Mouse (Mus musculus) kidney, adult 2 months (tissue): ENCODE results near the gene 1700088E04Rik. TPM values are rescaled to one million over a fixed set of nuclear protein-coding genes. Genes with fewer than 3 reads are reported as not detected.

Experiments
- DNase-seq: peaks from one replicate; pipeline ENCODE4 v3.0.0; 2021
- H3K27ac ChIP-seq: fragments of 200-500 bp; 2 replicates; pipeline ENCODE4 v1.5.1; 2012; ENCODE audit warnings: low read depth, low read length, control low read depth, inconsistent platforms; ENCODE audit not compliant: insufficient read depth
- H3K27me3 ChIP-seq: fragments of 200-500 bp; replicated peaks from 2 replicates; pipeline ENCODE4 v1.6.1; 2012; ENCODE audit warnings: mild to moderate bottlenecking, moderate library complexity, low read length, inconsistent platforms; ENCODE audit not compliant: control insufficient read depth, insufficient read depth
- H3K36me3 ChIP-seq: fragments of 200-500 bp; 2 replicates; pipeline ENCODE4 v1.6.1; 2012; ENCODE audit warnings: mild to moderate bottlenecking, moderate library complexity, low read length, inconsistent platforms; ENCODE audit not compliant: control insufficient read depth, insufficient read depth
- H3K4me1 ChIP-seq: fragments of 200-500 bp; 2 replicates; pipeline ENCODE4 v1.6.1; 2011; ENCODE audit warnings: low read length; ENCODE audit not compliant: control insufficient read depth, insufficient read depth
- H3K4me3 ChIP-seq: fragments of 200-500 bp; 2 replicates; pipeline ENCODE4 v1.5.1; 2011; ENCODE audit warnings: mild to moderate bottlenecking, low read depth, low read length, control low read depth; ENCODE audit not compliant: insufficient read depth
- CTCF ChIP-seq: fragments of 200-500 bp; conservative IDR thresholded peaks from 2 replicates; pipeline ENCODE4 v1.5.1; 2011; ENCODE audit warnings: low read depth, mild to moderate bottlenecking, control low read depth, low read length, moderate library complexity, mixed read lengths; ENCODE audit not compliant: insufficient read depth, insufficient read length
- POLR2A ChIP-seq: fragments of 200-500 bp; IDR thresholded peaks from one replicate; pipeline ENCODE4 v1.6.1; 2011; ENCODE audit warnings: low read depth, low read length, control low read depth
- WGBS: fragments of 180-500 bp; shearing (Covaris S2); methylation state at CpG from one replicate; pipeline ENCODE4 v1.1.7; 2018; 5-methylcytosine and 5-hydroxymethylcytosine counted together
- polyA plus RNA-seq: library from polyadenylated mRNA; depleted of rRNA; stranded (reverse); fragments of >200 nt; gene quantifications from 2 replicates; pipeline ENCODE4 v1.2.3, GENCODE M21; 2012

Gene 1700088E04Rik
- polyA plus RNA-seq, 1 experiment: 18.8 TPM

- no peak for TF ChIP-seq POLR2A
- no peak for TF ChIP-seq CTCF
- Histone ChIP-seq H3K4me3 (no peak overlapping the region), H3K4me1 (no peaks in the 10 kb centered on the region), H3K27me3 (no peaks in the 10 kb centered on the region), H3K27ac (no peak overlapping the region), H3K36me3 (no peaks in the 10 kb centered on the region; the same call in 1 of the 2 replicates)
- WGBS: 79% methylated on average over 10 of the region's 10 CpGs
- DNase-seq: no peak
Observed at GRCm38 (mm10) chr15:79124331-79124875, 16.6 kb downstream of the 1700088E04Rik start.

- Histone ChIP-seq H3K36me3 (no peaks in the 10 kb centered on the region; the same call in 1 of the 2 replicates), H3K27me3 (no peaks in the 10 kb centered on the region), H3K27ac (no peak overlapping the region), H3K4me1 (no peaks in the 10 kb centered on the region), H3K4me3 (no peak overlapping the region)
- WGBS: 81% methylated on average over 6 of the region's 6 CpGs
- no peak for TF ChIP-seq CTCF
- TF ChIP-seq POLR2A: no peak
- DNase-seq: no peak
Observed at GRCm38 (mm10) chr15:79123751-79124150, 17.3 kb downstream of the 1700088E04Rik start.

GRCm38 (mm10) chr15:79122546-79122945 lies 18.5 kb downstream of the 1700088E04Rik start:
- H3K4me3 ChIP-seq: no peak overlapping the region
- no peaks in the 10 kb centered on the region for H3K4me1 ChIP-seq
- TF ChIP-seq CTCF (no peak), POLR2A (no peak)
- 86% methylated on average over 13 of the region's 13 CpGs for WGBS
- DNase-seq: no peak
- H3K27me3 ChIP-seq: no peaks in the 10 kb centered on the region
- no peak overlapping the region for H3K27ac ChIP-seq
- H3K36me3 ChIP-seq: no peaks in the 10 kb centered on the region; the same call in 1 of the 2 replicates

GRCm38 (mm10) chr15:79122119-79122518 lies 18.9 kb downstream of the 1700088E04Rik start:
- H3K4me1 ChIP-seq: no peaks in the 10 kb centered on the region
- H3K27me3 ChIP-seq: no peaks in the 10 kb centered on the region
- no peak overlapping the region for H3K27ac ChIP-seq
- WGBS: 66% methylated on average over 4 of the region's 4 CpGs
- no peak for TF ChIP-seq POLR2A
- TF ChIP-seq CTCF: no peak
- no peak for DNase-seq
- H3K36me3 ChIP-seq: no peaks in the 10 kb centered on the region; the same call in 1 of the 2 replicates
- H3K4me3 ChIP-seq: no peak overlapping the region

- Histone ChIP-seq H3K36me3 (no peaks in the 10 kb centered on the region; the same call in 1 of the 2 replicates), H3K27ac (no peak overlapping the region), H3K27me3 (no peaks in the 10 kb centered on the region), H3K4me3 (no peak overlapping the region), H3K4me1 (no peaks in the 10 kb centered on the region)
- TF ChIP-seq POLR2A (no peak), CTCF (no peak)
- DNase-seq: no peak
- 81% methylated on average over 9 of the region's 9 CpGs for WGBS
Observed at GRCm38 (mm10) chr15:79119491-79119890, 21.6 kb downstream of the 1700088E04Rik start.

GRCm38 (mm10) chr15:79115276-79115675 lies 25.8 kb downstream of the 1700088E04Rik start:
- H3K4me3 ChIP-seq: no peak overlapping the region
- no peaks in the 10 kb centered on the region; the same call in 1 of the 2 replicates for H3K36me3 ChIP-seq
- TF ChIP-seq CTCF (no peak), POLR2A (no peak)
- H3K4me1 ChIP-seq: peaks cover 12% of the 10 kb centered on the region
- H3K27me3 ChIP-seq: no peaks in the 10 kb centered on the region
- peak; percentile 45 for DNase-seq
- 51% methylated on average over 5 of the region's 5 CpGs for WGBS
- H3K27ac ChIP-seq: no peak overlapping the region

GRCm38 (mm10) chr15:79111774-79112173 lies 29.3 kb downstream of the 1700088E04Rik start:
- peak; percentile 66 for DNase-seq
- Histone ChIP-seq H3K27me3 (no peaks in the 10 kb centered on the region), H3K4me3 (no peak overlapping the region), H3K36me3 (no peaks in the 10 kb centered on the region; the same call in 1 of the 2 replicates), H3K4me1 (peaks cover 12% of the 10 kb centered on the region), H3K27ac (peak overlapping the region; percentile 40; the same call in 1 of the 2 replicates)
- WGBS: 48% methylated on average over 4 of the region's 4 CpGs
- no peak for TF ChIP-seq CTCF
- no peak for TF ChIP-seq POLR2A

GRCm38 (mm10) chr15:79110528-79110927 lies 30.5 kb downstream of the 1700088E04Rik start:
- 62% methylated on average over 2 of the region's 2 CpGs for WGBS
- H3K4me3 ChIP-seq: peak overlapping the region; percentile 93
- peaks cover 12% of the 10 kb centered on the region for H3K4me1 ChIP-seq
- H3K27ac ChIP-seq: peak overlapping the region; percentile 90
- H3K27me3 ChIP-seq: no peaks in the 10 kb centered on the region
- TF ChIP-seq CTCF (no peak), POLR2A (no peak)
- no peaks in the 10 kb centered on the region for H3K36me3 ChIP-seq
- no peak for DNase-seq
